Mouse (Mus musculus) cerebellum, adult 11-12 months (tissue): ENCODE measurements around the gene Tcf25.

ENCODE experiments used
- DNase-seq: peaks from one replicate; pipeline ENCODE4 v3.0.0; 2022

Tcf25 gene

DNA sequence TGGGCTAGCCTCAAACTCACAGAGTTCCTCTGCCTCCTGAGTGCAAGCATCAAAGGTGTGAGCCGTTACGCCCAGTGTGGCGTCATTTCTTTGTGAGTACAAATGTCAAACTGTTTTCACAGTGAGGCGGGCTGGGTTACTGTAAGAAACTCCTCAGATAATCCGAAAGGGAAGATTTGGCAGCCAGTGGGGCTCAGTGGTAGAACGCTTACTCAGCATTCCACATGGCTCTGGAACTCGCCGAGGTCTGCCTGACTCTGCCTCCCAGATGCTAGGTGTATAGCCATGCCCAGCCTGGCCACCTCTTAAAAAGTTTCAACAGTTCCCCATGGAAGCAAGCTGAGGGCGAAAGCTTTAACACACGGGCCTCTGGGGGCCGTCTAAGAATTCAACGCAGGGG is 21.4 kb upstream of the Tcf25 start:
- DNase-seq = no peak

DNA sequence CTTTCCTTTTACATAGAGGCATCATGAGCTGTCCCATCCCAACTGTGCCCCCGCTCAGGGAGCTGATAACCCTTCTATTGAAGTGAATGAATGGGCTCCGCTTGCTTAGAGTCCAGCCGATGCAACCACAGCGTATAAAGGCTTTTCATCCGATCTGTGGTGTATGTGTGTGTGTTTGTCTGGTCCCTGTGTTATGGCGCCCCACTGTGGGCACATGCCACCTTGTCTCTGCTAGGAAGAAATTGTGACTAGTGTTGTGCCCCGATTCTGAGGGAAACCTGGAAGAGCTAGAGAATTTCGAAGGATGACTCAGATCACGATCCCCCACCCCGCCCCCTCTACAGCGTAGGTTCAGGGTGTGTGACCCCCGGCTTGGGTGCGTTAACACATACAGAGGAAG is 20.8 kb upstream of the Tcf25 start:
- no peak for DNase-seq

DNA sequence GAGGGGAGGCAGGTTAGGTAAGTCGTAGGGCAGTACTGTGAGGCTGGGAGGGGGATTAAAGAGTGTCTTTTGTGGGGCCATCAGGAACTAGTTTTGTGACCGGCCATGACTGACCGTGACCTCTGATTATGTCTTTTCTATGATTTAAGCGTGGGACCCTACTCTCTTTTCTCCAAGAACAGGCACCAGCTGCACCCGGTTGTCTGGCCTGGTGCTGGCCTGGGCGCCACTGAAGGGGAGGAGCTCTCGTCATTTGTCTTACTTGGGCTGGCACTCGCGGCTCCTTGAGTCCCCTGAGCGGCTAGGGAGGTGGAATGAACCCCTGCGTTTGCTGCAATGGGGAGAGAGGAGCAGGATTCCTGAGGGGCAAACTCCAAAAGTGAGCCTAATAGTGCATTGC is 20.3 kb upstream of the Tcf25 start:
- no peak for DNase-seq

DNA sequence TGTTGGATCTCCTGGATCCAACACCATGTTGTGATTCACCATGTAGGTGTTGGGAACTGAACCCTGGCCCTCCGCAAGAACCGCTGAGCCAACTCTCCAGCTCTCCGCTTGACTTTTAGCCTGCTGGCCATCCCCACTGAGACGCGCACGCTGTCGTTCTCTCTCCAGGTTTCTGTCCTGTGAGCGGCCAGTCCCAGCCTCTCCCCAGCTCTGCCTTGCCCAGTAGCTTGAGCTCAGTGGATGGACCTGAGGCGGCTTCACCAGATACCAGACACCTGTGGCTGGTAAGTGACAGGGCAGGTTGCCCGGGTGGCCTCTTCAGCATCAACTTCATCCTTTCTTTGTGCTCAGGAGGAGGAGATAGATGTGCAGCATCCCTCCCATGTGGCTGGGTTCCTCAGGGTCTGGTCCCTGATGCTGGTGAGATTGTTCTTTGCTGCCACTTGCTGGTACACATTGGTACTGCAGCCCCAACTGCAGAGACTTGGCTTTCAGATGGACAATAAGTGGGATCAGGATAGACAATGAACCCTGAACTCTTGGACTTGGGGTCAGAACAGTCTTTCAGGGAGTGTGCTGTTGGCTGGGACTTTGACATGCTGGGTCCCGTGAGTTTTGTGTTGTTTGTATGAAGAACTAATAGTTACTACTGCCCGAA is 12.3 kb upstream of the Tcf25 start:
- DNase-seq = peak; percentile 64

DNA sequence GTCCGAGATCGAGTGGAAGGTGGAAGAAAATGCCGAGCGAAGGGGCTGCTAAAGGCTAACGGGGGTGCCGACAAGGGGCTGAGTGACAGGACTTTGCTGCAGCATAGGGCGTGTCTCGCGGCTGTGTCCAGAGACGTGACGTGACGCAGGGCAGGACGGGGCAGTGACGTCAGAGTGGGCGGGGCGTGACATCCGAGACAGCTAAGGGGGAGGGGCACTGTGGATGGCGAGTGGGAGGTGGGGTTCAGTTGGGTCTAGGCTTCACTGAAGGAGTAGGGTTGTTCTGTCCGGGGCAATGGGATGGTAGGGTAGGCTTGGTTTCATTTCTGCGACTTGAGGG is 656 bp downstream of the Tcf25 start:
- DNase-seq = peak; percentile 91

DNA sequence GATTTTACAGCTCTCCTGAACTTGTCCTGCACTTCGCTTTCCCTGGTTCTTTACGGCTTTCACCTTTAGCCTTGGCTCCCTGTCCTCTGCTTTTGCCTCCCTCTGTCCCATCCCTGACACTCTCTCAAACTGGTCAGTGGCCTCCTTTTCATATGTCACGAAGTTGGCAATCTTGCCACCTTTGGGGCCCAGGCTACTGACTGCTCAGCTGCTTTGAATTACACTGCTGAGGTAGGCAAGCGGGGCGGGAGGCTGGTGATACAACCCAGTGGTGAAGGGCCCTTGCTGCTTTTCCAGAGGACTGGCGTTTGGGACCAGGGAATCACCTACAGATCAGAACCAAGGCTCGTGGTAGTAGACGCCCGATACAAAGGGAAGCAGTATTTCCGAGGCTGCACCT is 2.1 kb downstream of the Tcf25 start:
- no peak for DNase-seq

DNA sequence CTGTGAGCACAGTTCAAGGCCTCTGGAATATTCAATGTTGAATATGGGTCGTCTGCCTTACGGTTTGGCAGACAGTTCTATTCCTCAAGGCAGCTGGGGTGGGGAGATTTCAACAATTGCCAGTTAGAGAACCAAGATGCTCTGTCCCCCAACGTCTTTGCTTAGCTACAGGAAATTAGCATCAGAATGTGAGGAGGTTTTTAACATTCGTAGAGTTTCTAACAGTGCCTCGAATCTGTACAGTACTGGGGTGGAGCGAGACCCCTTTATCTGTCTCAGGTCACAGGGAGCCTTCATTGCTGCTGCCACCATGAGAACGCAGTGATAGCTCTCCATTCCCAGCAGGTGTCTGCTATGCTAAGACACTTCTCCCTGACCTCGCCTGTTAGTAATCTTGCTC is 2.6 kb downstream of the Tcf25 start:
- DNase-seq = no peak

DNA sequence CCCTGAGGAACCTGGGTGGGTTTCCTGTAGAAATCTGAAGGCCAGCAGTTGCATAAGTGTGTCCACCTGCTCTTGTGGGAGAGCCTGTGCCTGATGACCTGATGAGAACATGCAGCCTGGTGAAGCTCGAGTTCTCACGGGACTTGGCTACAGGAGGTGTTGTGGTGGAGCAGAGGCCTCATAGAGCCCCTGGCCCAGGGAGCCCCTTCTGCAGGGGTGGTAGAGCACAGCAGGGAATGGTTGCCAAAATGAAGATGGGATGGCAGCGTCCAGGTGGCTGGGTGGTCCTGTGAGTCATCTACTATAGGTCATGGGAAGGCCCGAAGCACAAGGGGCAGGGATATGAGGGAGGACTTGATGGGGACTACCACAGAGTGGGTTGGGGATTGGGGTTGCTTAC is 8.2 kb downstream of the Tcf25 start:
- DNase-seq = no peak

DNA sequence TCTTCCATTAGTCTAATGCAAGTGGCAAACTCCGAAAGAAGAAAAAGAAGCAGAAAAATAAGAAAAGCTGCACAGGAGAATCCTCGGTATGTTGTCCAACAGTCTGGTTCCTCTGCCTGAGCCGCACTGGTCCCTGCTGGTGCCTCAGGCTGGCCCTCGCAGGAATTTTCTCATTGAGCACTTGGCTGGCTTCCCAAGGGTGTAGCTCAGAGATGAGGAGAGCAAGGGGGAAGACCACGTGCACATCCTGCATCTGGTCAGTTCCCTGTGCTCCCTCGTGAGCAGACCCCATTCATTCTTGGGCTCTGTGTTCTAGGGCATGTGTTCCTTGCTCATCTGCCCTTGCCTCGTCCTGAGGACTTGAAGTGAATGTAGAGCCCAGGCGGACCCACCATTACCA is 9.0 kb downstream of the Tcf25 start:
- no peak for DNase-seq

DNA sequence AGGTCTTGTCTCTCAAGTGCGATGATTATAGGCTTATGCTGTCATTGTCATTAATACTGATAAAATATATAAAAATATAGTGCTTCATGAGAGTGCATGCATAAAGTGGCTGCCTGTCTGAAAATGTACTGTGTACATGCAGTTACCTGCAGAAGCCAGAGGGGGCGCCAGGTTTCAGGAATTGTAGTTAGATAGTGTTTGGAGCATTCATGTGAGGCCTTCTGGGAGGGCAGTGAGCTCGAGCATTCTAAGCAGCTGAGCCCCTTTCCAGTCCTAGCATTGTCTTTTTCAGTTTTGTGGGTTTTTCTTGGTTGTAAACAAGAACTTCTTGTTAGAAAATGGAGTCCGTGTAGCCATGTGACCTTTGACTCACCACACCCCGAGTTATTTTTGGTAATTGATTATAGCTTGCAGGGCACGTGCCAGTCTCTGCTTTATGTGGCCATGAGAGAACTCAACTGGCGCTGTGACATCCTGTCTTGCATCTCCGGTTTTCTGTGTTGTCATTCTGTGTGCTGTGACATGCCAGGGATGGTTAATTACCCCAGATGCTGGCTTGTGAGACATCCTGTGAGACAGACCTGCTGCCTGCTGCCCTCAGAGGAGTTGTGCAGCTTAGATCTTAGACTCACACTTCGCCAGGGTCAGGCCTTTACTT is 11.5 kb downstream of the Tcf25 start:
- no peak for DNase-seq

DNA sequence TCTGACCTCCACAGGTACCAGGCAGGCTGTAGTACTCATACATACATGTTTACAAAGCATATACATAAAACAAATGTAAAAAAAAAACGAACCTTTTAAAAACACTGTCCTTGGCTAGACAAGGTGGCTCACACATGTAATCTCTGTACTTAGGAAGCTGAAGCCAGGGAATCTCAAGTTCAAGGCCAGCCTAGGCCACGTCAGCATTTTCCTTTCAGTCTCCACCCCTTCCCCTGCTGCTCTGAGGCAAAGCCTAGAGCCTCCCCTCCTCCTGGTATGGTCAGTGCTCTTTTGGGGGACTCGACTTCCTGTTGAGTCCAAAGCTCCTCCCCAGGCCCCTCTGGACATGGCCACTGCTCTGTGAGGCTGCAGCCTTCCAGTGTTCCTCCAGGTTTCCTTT is 13.5 kb downstream of the Tcf25 start:
- DNase-seq = no peak

DNA sequence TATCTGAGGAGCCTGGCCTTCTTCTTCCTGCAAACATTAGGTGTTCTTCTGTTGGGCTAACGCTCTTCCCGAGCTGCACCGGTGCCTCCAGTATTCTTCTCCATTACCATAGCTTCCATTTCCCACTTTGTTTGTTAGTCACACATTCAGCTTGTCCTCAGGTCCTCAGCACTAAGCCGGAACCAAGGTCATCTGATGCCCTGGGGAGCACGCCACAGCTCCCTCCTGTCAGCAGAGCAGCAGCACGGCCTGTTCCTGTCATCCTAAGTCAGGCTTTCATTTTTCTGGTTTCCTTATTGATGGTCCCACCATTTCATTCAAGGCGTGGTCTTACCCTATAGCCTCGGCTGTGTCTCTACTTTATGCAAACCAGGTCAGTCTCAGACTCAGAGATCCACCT is 14.2 kb downstream of the Tcf25 start:
- DNase-seq = no peak

DNA sequence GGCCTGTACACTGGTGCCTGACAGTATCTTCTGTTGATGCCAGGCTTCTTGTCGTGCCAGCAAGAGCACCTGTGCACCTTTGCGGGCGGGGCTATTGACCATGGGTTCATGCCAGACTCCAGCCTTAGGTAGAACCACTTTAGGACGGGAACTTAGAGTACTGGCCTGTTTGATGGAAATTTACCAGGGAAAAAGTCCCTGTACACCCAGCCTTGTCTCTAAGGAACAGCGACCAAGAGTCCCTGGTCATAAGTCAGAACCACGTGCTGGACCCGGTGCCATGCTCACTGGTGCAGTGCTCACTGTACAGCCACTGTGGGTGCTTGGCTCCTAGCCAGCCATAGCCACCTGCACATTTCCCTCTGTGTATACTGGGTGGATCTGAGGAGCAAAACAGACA is 15.5 kb downstream of the Tcf25 start:
- DNase-seq = peak; percentile 75

DNA sequence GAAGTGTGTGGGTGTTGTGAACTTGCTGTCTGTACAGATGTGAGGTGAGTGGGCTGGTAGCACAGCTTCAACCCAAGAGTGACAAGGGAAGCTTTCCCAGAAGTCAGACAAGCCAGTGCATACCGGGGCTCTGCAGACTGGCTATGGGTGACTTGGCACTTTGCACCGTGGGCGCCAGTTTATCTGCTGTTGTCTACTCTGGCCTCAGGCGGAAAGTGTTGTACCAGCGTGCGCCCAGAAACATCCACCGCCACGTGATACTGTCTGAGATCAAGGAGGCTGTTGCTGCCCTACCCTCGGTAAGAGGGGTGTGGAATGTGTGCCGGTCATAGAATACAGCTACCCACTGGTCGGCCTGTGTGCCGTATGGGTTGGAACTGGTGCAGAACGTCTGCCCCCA is 24.8 kb downstream of the Tcf25 start:
- DNase-seq = no peak

DNA sequence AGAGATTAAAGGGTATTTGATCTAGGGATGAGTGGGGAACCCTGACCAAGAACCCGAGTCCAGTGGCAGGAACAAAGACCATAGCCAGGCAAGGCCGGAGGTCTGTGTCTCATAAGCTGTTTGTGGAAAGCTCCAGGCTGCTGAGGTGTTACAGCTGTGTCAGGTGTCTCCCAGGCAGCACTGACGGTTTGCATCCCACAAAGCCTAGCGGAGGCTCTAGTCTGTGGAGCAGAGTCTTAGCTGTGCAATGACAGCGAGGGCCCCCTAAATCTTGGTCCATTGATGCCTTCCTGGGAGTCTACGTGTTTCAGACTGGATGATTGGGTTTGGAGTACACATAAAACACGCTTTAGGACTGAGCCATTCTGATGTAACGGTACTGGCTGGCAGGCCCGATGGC is 28.4 kb downstream of the Tcf25 start:
- no peak for DNase-seq

DNA sequence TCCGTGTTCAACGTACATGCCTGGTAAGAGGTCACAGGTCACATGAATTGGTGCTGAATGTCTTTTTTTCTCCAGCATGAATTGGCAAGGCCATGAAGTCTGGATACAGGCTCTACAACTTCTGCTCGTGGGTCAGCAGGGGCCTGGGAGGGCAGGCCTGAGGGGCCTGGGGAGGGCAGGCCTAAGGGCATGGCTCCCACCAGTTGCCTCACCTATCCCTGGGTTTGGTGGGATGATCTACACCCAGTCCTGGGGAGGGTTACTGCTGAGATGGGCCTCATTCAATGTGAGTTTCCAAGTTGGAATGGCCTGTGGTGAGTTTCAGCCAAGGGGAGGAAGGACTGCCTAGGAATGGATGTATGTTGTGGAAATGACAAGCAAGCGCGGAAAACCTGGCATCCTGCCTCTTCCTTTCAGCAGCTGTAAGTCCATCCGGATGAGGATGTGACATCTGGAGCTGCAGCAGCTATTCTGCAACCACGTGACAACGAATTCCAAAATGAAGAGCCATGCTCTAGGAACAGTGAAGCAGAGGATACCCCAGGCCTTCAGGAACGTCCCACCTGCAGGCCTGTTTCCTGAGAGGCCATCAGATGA is 29.3 kb downstream of the Tcf25 start:
- DNase-seq = no peak

DNA sequence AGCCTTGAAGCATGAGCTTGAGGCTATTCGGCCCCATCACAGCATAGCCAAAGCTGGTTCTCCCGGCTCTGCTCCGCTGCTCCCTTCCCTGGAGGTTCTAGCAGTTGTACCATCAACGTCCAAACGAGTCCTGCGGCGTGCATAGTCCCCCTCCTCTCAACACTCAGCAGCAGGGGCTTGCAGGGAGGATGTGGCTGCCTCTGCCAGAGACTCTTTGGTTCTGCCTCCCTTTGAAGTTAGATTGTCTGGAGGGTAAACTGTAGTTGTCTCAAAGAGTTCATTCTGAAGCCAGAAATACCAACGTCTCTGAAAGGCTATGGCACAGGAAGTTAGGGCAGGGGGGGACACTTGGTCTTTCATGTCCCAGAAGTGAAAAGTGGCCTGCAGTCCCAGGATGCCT is 31.0 kb downstream of the Tcf25 start:
- DNase-seq = no peak

DNA sequence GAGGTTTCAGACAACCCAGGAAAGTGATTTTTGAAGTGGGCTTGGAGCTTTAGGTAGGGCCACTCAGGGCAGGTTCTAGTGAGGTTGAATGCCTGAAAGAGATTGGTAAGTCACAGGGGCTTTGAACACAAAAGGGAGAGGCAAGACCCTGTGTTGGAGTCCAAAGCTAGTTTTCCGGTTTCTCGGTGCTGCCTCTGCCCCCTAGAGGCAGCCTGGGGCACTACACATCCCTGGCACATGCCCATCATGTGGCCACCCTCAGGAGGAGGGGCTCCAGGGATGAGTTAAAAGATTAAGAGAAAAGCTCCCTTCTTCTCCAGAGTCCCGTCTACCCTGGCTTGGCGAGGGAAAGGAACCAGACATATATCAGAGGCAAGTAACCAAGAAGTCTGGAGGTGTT is 33.2 kb downstream of the Tcf25 start, which contains the start of gene Mc1r:
Gene Mc1r (plus strand): TSS at position 322 of the 400 bp plus-strand sequence.
- DNase-seq = peak; percentile 68

DNA sequence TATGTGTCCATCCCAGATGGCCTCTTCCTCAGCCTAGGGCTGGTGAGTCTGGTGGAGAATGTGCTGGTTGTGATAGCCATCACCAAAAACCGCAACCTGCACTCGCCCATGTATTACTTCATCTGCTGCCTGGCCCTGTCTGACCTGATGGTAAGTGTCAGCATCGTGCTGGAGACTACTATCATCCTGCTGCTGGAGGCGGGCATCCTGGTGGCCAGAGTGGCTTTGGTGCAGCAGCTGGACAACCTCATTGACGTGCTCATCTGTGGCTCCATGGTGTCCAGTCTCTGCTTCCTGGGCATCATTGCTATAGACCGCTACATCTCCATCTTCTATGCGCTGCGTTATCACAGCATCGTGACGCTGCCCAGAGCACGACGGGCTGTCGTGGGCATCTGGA is 34.1 kb downstream of the Tcf25 start:
- DNase-seq = no peak

DNA sequence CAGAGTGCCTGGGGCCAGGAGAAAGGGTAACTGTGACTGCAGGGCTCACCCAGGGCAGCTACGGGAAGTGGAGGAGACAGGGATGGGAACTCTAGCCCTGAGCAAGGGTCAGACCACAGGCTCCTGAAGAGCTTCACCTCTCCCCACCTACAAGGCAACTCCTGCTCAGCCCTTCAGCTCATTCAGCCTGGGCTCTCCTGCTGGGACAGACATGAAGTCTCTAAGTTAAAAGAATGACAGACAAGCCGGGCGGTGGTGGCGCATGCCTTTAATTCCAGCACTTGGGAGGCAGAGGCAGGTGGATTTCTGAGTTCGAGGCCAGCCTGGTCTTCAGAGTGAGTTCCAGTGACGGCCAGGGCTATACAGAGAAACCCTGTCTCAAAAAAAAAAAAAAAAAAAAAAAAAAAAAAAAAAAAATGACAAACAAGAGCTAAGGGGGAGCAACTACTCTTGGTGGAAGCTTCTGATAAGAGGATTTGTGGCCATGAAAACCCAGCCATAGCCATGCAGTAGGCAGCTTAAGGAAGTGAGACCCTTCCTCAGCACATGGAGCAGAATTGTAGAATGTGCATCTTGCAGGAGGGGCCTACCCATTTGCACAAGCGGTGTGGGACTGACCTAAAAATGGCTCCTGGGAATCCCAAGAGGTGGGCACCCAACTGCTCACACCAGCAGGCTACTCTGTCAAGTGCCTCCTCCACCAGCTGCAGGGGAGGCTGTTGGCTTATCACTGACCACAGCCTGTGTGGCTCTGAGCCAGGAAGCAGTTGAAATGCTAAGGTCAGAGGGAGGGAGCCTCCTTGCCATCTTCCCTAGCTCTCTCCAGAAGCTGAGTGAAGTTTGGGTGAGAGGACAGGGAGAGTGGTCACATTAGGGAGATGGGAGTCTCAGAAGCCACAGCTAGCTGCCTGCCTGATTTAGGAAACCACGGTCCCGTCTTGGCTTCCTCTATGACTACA is 35.3 kb downstream of the Tcf25 start:
- DNase-seq = no peak

DNA sequence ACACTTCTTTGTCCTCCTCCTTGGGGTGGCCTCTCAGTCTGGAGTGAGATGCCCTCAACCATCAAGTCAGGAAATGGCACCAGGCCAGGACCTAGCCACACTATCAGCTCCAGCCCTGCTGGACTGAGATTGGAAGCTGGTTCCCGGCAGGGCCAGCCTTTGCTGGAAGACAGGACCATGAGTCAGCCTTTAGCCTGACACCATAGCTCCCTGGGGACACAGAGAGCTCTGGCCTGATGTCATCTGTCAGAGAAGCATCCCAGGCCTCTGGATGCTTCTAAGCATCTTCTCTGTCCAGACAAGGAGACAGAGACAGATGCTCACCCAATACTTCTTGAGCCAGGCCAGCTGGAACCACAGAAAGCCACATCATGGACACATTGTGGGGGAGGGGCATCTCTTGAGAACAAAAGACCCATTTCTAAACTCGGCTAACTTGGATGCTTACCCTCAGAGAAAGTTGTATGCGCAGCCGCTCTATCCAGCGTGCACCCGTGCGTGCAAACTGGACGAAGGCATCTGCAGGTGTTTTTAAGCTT is 36.6 kb downstream of the Tcf25 start:
- peak; percentile 72 for DNase-seq

DNA sequence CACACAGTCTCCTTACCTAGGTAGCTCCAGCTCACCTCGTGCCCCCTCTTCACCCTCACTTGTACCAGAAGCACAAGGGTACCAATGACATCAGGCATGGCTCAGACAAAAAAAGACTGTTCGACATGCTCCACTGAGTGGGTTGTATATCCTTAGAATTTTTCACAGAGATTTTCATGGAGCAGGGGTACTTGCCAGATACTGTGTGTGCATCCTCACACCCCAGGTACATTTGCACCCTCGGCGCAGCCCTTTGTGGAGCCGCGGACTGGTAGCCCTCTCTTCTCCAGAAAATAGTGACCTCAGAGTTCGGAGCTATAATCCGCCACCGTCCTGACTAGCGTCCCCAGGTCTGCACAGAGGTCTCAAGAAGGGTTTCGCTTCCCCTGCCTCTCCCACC is 37.2 kb downstream of the Tcf25 start:
- DNase-seq = no peak

DNA sequence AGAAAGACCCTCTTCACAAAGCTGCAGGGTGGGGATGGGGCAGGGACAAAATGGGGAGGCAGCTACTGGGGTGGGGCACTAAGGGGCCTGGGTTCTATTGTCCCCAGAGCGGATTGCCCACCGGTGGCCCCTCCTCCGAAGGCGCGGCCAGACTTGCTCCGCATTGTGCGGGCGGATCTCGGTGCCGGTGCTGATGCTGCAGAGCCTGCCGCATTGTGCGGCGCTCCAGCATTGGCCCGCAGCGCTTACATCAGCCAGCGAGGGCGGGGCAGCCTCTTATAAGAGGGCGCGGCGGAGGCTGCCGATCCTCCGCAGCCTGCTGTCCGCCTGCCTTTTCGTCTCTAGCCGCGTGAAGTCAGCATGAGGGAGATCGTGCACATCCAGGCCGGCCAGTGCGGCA is 37.7 kb downstream of the Tcf25 start, which contains the start of gene Tubb3:
Gene Tubb3 (plus strand): TSS at position 179 of the 400 bp plus-strand sequence.
- peak; percentile 96 for DNase-seq
